Mouse (Mus musculus) cerebellum, adult 2 months (tissue): ENCODE results near the gene Epha2. TPM values are rescaled to one million over a fixed set of nuclear protein-coding genes. Genes with fewer than 3 reads are reported as not detected.

ENCODE experiments used
- DNase-seq, 2 experiments: peaks; one replicate each; pipeline ENCODE4 v3.0.0; 2021
- H3K27ac ChIP-seq: fragments of 200-500 bp; 2 replicates; pipeline ENCODE4 v1.5.1; 2012; ENCODE audit warnings: low read length, control low read depth, inconsistent platforms; ENCODE audit not compliant: insufficient read depth
- H3K27me3 ChIP-seq: fragments of 200-500 bp; 2 replicates; pipeline ENCODE4 v1.6.1; 2012; ENCODE audit warnings: inconsistent platforms, mild to moderate bottlenecking, low read length, moderate library complexity; ENCODE audit not compliant: control insufficient read depth, insufficient read depth
- H3K4me1 ChIP-seq: fragments of 200-500 bp; 2 replicates; pipeline ENCODE4 v1.6.1; 2011; ENCODE audit warnings: low read length; ENCODE audit not compliant: control insufficient read depth, insufficient read depth
- H3K4me3 ChIP-seq: fragments of 200-500 bp; replicated peaks from 2 replicates; pipeline ENCODE3; 2011; ENCODE audit warnings: mild to moderate bottlenecking, low read depth, low read length, control low read depth; ENCODE audit not compliant: insufficient read depth
- CTCF ChIP-seq: fragments of 200-500 bp; IDR thresholded peaks from 2 replicates; pipeline ENCODE4 v1.5.1; 2011; ENCODE audit warnings: low read depth, mild to moderate bottlenecking, control low read depth, low read length, moderate library complexity, borderline replicate concordance; ENCODE audit not compliant: insufficient read depth
- POLR2A ChIP-seq: fragments of 200-500 bp; IDR thresholded peaks from 2 replicates; pipeline ENCODE4 v1.6.1; 2011; ENCODE audit warnings: low read length, control low read depth, borderline replicate concordance; ENCODE audit not compliant: insufficient read depth
- WGBS: fragments of 180-500 bp; shearing (Covaris S2); methylation state at CpG from one replicate; pipeline ENCODE4 v1.1.7; 2018; 5-methylcytosine and 5-hydroxymethylcytosine counted together
- polyA plus RNA-seq: library from polyadenylated mRNA; depleted of rRNA; stranded (reverse); fragments of >200 nt; gene quantifications from 2 replicates; pipeline ENCODE4 v1.2.3, GENCODE M21; 2012

Gene Epha2
- polyA plus RNA-seq, 1 experiment, result 2.0 TPM

DNA sequence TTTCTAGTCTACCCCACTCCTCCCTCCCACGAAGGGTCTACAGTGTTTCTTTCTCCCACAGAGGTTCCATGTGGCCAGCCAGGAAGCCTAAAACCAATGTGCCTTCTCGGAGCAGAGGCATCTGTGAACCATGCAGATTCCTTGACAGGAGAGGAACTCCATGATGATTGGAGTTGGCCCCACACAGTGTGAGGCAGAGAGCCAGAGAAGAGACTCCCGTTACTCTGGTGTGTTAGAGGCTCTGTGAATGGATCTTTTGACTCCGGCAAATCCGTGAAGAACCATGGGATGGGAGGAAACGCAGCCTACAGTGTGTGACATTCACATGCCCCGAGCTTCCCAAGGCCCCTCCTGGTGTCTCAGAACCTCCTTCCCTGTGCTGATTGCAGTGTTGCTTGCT, 42.5 kb downstream of the Epha2 start:
- H3K27ac ChIP-seq, result no peak overlapping the region
- H3K4me3 ChIP-seq, result no peak overlapping the region
- WGBS, result 19% methylated on average over 7 of the region's 7 CpGs
- no peak for DNase-seq
- H3K27me3 ChIP-seq, result no peaks in the 10 kb centered on the region
- H3K4me1 ChIP-seq, result no peaks in the 10 kb centered on the region; the same call in 1 of the 2 replicates
- TF ChIP-seq CTCF, result no peak
- TF ChIP-seq POLR2A, result no peak

DNA sequence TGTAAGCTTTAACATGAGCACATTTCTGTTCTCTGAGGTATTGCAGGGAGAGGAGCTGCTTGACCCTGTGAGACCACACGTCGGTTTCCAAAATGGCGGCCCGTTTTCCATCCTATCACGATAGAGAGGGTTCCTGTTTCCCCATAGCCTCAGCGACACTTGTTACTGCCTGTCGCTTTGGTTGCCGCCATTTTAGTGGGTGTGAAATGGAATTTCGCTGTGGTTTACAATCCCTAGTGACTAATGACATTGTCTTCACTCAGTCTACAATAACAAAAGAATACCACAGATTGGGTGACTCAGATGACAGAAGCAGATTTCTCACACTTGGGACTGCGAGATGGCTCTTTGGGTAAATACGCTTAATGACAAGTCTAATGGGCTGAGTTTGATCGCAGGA, 44.2 kb downstream of the Epha2 start:
- 96% methylated on average over 12 of the region's 12 CpGs for WGBS
- no peak for DNase-seq
- H3K27ac ChIP-seq, result no peak overlapping the region
- H3K4me3 ChIP-seq, result no peak overlapping the region
- TF ChIP-seq CTCF (no peak), POLR2A (no peak)
- H3K27me3 ChIP-seq, result no peaks in the 10 kb centered on the region
- no peaks in the 10 kb centered on the region; the same call in 1 of the 2 replicates for H3K4me1 ChIP-seq

GRCm38 (mm10) chr4:141347365-141347797, 46.3 kb downstream of the Epha2 start:
- Histone ChIP-seq H3K27ac (no peak overlapping the region), H3K4me3 (no peak overlapping the region), H3K4me1 (no peaks in the 10 kb centered on the region; the same call in 1 of the 2 replicates), H3K27me3 (no peaks in the 10 kb centered on the region)
- no peak for TF ChIP-seq POLR2A
- WGBS, result 37% methylated on average over 8 of the region's 8 CpGs
- no peak for DNase-seq

- WGBS, result 37% methylated on average over 11 of the region's 11 CpGs
- Histone ChIP-seq H3K4me1 (no peaks in the 10 kb centered on the region), H3K27ac (no peak overlapping the region), H3K4me3 (no peak overlapping the region), H3K27me3 (no peaks in the 10 kb centered on the region)
- DNase-seq, result no peak
- TF ChIP-seq POLR2A (no peak), CTCF (no peak)
These were observed 47.6 kb downstream of the Epha2 start for GRCm38 (mm10) chr4:141348616-141349015.

- H3K4me3 ChIP-seq, result no peak overlapping the region
- H3K27ac ChIP-seq, result no peak overlapping the region
- no peak for DNase-seq
- H3K27me3 ChIP-seq, result no peaks in the 10 kb centered on the region
- no peaks in the 10 kb centered on the region for H3K4me1 ChIP-seq
- 88% methylated on average over 12 of the region's 12 CpGs for WGBS
- no peak for TF ChIP-seq POLR2A
- no peak for TF ChIP-seq CTCF
These were observed 49.0 kb downstream of the Epha2 start for GRCm38 (mm10) chr4:141350015-141350414.

DNA sequence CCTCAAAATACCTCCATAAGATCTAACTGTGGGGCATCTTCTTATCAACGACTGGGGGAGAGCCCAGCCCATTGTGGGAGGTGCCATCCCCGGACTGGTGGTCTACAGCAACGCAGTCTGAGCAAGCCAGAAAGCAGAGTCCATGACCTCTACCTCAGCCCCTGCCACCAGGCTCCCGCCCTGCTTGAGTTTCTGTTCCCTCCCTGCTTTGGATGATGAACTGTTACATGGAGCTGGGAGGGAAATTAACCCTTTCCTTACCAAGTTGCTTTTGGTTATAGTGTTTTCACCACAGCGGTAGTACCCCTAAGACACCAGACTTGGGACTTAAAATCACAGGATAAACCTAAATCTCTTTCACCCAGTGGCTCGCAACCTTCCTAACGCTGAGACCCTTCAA, 50.9 kb downstream of the Epha2 start:
- H3K27me3 ChIP-seq, result no peaks in the 10 kb centered on the region
- no peak overlapping the region for H3K27ac ChIP-seq
- H3K4me3 ChIP-seq, result no peak overlapping the region
- 65% methylated on average over 7 of the region's 7 CpGs for WGBS
- no peaks in the 10 kb centered on the region; the same call in 1 of the 2 replicates for H3K4me1 ChIP-seq
- TF ChIP-seq CTCF (no peak), POLR2A (no peak)
- no peak for DNase-seq

GRCm38 (mm10) chr4:141352986-141353385, 51.9 kb downstream of the Epha2 start:
- Histone ChIP-seq H3K4me1 (no peaks in the 10 kb centered on the region; the same call in 1 of the 2 replicates), H3K4me3 (no peak overlapping the region), H3K27ac (no peak overlapping the region), H3K27me3 (no peaks in the 10 kb centered on the region)
- DNase-seq, result no peak
- 81% methylated on average over 5 of the region's 5 CpGs for WGBS
- no peak for TF ChIP-seq CTCF
- TF ChIP-seq POLR2A, result no peak

DNA sequence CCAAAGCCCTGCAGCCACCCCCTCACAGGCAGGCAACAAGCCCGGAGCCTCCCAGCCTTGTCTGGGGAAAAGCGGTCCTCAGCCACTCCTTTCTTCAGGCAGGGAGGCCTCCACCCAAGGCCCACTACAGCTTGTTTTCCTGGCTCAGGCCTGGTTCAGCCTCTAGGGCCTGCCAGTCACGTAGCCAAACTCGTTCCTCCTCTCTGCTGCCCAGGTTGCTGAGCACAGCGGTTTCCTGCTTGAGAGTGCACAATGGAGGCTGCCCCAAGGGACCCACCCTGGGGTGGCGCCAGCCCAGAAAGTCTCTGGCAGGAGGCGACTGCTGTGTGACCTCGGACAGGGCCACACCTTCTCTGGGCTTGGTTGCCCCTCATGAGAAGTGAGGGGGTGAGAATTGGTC, 52.8 kb downstream of the Epha2 start:
- no peak for DNase-seq
- no peaks in the 10 kb centered on the region; the same call in 1 of the 2 replicates for H3K4me1 ChIP-seq
- no peak for TF ChIP-seq POLR2A
- TF ChIP-seq CTCF, result no peak
- WGBS, result 70% methylated on average over 8 of the region's 8 CpGs
- H3K27me3 ChIP-seq, result no peaks in the 10 kb centered on the region
- H3K4me3 ChIP-seq, result no peak overlapping the region
- H3K27ac ChIP-seq, result no peak overlapping the region
